Mouse (Mus musculus) B cell, adult 2 months (primary cell): ENCODE results near the gene Bdnf.

Source experiments
- DNase-seq, 2 experiments: peaks; one replicate each; pipeline ENCODE4 v3.0.0; 2022

The Bdnf gene

GRCm38 (mm10) chr2:109706524-109706923, 32.0 kb downstream of the Bdnf start:
- DNase-seq = no peak

DNA sequence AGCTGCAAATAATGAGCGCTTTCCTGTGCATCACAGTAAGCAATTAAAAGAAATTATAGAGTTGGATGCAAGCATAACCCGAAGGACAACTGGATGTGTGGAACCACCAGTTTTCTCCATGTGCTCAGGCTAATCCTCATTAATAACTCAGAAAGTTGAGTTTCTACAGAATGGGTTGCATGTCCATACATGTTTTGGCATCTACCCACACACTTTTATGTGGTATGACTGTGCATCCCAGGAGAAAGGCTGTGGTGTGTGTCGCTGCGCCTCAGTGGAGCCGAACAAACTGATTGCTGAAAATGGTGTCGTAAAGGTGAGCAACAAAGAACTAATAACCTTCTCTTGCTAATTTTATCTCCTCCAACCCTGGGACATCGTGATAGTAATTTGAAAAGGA, 34.8 kb downstream of the Bdnf start:
- DNase-seq = no peak

DNA sequence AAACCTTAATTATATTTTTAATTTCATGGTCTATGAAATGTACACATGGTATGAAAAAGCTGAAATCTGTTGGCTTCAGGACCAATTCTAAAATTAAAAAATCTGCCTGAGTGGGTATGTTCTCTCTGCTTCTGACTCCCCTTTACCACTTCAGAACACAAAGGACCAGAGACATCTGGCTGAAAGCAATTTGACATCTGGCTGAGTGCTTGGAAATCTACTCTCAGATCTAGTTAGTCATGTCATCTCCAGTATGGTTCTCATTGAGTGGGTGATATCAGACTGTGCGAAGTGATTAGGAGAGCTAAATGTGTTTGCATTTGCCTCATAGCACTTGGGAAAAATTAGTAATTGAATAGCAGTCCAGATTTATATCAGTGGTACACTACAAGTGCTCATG, 36.5 kb downstream of the Bdnf start:
- no peak for DNase-seq

GRCm38 (mm10) chr2:109725261-109725660, 50.8 kb downstream of the Bdnf start:
- no peak for DNase-seq

DNA sequence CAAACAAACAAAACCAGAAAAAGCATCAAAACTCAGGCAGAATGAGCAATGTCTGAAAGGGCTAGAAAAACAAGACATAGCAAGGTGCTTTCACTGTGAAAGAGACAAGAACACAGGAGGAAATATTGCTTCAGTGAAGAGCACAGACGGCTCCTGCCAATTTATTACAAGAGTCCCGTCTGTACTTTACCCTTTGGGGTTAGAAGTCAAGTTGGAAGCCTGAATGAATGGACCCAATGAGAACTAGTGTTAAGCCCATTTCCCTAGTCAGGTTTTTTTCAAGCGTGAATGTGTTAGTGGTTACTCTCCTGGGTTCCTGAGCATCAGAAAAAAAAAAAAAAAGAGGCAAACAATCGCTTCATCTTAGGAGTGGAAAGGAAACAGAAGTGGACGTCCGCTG, 51.3 kb downstream of the Bdnf start:
- no peak for DNase-seq

- no peak for DNase-seq
These were observed 54.7 kb downstream of the Bdnf start for GRCm38 (mm10) chr2:109729221-109729620.

DNA sequence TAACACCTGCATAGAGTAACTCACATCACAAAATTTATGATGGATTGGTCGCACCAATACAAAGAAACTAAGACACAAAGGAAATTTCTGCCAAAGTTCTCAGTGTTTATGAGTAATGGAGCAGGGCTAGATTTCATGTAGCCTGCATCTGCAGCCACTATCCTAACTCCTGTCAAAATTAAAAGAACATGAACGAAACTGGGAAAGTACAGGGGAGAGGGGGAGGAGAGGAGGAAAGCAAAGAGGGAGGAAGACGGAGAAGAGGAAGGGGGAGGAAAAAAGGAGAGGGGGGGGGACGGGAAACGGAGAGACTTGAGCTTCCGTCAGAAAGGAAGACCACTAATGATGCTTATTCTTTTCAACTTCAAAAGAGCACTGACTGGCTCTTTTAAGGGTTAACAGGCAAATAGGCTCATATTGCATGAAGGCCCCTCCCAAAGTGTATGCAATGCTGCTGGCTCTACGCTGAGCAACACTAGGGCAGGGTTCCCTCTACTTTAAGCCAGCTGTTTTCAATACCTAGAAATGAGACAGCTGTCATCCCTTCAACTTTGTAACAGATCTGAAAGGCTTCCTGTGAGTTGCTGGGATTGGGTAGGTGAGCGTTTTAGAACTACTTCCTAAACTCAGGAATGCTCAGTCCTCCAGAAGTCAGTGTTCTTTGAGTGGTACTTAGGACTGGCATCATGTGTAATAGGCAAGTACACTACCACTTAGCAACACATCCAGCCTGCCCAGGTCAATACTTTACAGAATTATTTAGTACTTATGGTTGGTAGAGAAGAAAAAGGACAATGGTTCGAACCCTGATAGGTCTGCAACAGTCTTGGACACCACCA, 58.9 kb downstream of the Bdnf start:
- DNase-seq = no peak

- DNase-seq = no peak
These were observed 59.7 kb downstream of the Bdnf start for GRCm38 (mm10) chr2:109734228-109734627.

- DNase-seq = no peak
These were observed 60.2 kb downstream of the Bdnf start for GRCm38 (mm10) chr2:109734666-109735065.

DNA sequence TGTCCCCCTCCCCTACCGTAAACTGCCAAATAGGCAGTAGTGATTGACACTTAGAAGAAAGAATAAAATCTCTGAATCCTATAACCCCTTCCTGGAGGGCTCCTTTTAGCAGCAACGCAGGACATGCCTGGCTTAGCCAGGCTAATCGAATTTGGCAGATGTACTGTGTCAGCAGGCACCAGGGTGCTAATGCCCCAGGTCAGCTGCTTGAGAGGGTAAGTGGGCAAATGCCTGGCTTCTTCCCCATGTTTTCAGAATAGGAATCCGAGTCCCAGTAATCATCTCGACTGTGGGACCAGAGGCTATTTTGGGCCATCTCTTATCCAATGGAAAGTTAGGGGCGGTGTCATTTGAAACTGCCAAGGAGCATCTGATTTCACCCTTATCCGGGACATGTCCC, 60.8 kb downstream of the Bdnf start:
- no peak for DNase-seq

DNA sequence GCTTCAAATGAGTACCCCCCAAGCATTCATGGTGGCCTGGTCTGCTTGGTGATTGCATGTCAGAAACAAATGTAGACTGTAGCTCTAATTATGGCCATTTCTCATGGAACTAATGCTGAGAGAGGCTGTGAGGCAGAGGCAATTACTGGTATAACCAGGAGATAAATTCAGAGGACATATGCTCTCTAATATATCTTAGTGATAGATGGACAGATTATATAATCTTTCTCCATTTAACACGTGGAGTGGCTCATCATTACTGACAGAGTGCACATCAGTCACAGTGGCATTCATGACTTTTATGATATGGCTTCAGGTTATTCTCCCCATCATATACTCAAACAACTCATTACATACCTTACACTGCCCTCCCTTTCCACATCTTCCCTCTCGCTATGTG, 61.8 kb downstream of the Bdnf start:
- DNase-seq = no peak

DNA sequence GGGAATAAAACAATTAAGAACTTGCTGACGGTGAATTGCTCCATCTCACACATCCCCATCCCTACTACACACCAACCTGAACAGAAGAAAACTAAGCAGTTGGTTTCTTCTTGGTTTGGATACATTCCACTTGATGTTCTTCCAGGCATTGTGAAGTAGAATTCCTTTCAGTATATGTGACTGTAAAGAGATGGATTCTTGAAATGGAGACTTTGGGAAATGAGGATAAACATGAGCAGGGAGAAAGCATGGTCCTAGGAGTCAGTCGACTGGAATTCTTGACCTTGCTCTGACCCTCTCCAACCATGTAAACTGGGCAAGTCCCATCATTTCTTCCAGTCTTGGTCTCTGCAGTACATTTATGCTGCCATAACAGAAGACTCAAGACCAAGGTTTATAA, 63.8 kb downstream of the Bdnf start:
- DNase-seq = no peak

GRCm38 (mm10) chr2:109743208-109743960, 68.9 kb downstream of the Bdnf start:
- DNase-seq = no peak

GRCm38 (mm10) chr2:109746223-109746622, 71.7 kb downstream of the Bdnf start:
- DNase-seq = no peak

DNA sequence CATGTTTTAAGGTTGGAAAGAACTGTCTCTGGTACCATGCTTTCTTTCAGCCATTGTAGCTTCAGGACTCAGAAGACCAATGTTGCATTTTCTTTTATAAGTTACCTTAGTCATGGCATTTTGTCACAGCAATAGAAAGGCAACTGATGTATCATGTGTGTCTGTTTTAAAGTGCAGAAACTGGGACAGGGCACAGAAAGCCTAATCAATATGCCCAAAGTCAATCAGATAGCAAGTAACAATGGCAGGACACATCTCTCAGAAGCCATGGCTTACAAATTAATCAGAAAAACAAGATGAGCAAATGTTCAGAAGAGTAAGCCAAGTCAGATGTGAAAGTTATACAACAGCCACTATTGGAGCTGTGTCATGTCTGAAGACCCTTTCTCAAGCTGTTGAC, 73.9 kb downstream of the Bdnf start:
- DNase-seq = no peak

DNA sequence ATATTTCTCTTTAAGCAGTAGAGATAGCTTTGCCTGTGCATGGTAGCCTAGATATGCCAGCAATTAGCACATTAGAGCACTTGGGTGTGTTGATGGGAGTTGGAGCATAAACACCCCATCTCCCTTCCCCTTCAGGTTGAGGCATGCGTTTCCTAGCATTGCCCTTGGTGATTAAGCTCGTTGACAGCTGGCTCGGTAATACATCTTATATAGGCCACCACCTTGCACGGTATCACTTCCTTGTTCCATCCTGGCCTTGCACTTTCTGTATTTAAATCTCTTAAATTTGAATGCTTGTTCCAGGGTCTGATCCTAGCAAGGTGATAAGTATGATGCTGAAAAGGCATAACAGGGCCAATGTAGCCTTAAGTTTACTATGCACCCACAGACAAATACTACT, 74.3 kb downstream of the Bdnf start:
- DNase-seq = no peak

- DNase-seq = no peak
These were observed 75.5 kb downstream of the Bdnf start for GRCm38 (mm10) chr2:109749964-109750363.

GRCm38 (mm10) chr2:109750484-109750883, 76.0 kb downstream of the Bdnf start:
- no peak for DNase-seq

DNA sequence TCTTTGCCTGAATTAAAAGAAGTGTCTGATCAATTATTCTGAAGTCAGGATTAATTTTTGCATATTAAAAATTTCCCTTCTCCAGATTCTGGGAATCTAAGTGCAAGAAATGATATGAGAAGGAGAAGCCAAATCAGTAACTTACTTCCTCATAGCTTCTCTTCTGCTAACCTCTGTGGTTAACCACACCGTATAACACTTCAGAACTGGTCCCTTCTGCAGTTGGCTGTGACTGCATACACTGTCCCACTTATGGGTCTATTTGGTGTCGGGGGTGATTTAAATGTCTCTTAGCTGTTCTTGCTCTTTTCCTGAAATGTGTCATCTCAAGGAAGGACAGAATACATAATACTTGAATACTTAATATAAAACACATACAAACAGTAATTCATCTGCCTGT, 81.8 kb downstream of the Bdnf start:
- no peak for DNase-seq

DNA sequence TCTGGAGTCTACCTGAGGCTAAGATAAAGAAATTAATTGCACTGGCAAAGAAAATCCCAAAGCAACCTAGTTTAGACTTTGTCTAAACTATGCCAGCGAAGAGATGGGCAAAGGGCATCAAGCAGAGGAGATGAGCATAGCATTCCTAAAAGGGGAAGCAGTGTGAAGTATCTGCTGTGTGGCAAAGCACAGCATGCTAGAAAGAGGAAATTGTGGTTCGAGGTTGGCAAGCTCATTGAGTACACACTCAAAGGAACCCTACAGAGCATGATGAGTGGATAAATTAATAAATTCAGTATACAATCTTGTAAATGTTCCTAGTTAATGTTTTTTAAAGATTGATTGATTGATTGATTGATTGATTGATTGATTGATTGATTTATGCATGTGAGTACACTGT, 92.3 kb downstream of the Bdnf start:
- no peak for DNase-seq

DNA sequence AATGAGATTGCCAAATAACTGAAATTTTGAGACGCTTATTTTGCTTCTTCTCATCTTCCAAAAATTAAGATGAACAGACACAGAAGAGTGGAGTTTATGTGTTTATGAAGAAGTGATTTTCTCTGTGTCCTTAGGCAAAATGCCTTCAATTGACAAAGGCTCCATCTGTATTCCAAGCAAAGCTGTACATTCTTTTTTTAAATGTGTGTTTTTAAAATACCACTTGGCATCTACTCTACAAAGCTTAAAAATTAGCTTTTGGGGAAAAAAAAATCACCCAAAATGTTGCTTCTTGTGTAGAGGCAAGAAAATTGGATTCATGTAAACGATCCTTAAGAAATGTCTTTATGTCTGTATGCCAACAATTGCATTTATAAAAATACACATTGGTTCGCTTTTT, 94.3 kb downstream of the Bdnf start:
- DNase-seq = no peak

DNA sequence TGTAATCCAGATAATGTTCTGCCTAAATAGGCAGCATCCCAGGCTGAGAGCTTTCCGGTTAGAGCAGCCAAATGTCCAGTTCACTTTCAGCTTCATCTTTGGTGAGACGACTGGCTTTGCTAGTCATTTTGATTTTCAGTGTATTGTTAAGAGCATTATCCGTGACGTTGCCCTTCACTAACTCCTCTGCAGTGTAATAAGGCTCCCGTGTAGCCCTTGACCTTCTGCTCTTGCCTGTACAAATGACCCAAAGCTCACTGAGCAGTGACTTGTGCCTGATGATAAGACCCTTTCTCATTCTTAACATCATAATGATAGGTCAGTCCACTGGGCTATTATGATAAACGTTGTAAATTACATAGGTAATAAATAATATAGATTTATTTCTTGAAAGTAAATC, 101.9 kb downstream of the Bdnf start:
- no peak for DNase-seq
